Mouse (Mus musculus): Measurements from ENCODE around the gene Tcaf2. TPM values are rescaled to one million over a fixed set of nuclear protein-coding genes. Genes with fewer than 3 reads are reported as not detected.

Tcaf2 gene
- under 1 TPM; 0.68 to 0.84 TPM for total RNA-seq (2021)
- long read RNA-seq, experiment 1, result 0 reads
- long read RNA-seq, experiment 2, result 0 reads

- Histone ChIP-seq H3K4me3 (peak within 1 kb of the TSS; percentile 38), H3K27ac (no peak within 1 kb of the TSS)
- peak; percentile 36 to 64 for DNase-seq (ENCODE audit: extremely low spot score in 1 of 2, low spot score in 2 of 2)
- intact Hi-C loops (cut with DNase I), result no loop called here
- TF ChIP-seq CTCF (IDR thresholded peaks at IDR 0.05), result peak; percentile 80
These were observed at the start of gene Tcaf2 for GRCm38 (mm10) chr6:42644912-42645549. Gene Tcaf2 (minus strand): TSS chr6:42645254.

DNA sequence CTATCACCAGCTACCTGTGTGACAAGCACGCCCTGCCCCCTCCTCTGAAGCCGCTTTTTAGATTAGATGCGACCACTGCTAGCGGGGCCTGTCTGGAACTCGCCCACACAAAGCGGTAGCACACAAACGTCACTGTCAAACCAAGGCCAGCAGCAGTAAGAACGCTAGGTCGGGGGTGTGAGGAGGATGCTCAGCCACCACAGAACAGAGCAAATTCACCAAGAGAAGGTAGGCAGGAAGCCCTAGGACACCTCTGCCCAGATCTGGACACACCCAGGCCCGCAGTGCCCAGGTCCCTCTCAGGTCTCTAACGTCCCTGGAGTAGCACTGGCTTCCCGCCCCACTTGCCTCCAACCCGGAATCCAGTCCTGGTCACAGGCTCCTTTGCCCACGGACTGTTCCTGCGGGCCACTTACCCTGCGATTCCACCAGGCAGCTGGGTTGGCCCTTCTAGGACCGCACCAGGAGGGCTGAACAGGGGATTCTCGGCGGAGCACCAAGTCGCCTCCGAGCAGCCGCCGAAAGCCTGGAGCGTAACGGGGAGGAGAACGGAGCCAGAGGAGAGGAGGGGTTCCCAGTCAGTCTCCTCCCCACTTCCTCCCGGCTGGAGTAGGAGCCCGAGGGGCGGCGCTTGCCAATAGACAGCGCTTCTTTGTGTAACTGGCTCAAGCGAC lies 47.6 kb upstream of the Tcaf2 start:
- Histone ChIP-seq H3K27ac (peak overlapping the region; percentile 90), H3K4me3 (peak overlapping the region; percentile 88)
- DNase-seq (ENCODE audit: extremely low spot score in 1 of 2, low spot score in 2 of 2), result peak; percentile 83

GRCm38 (mm10) chr6:42692154-42692516 lies 47.1 kb upstream of the Tcaf2 start:
- TF ChIP-seq CTCF (IDR thresholded peaks at IDR 0.05), result no peak
- DNase-seq (ENCODE audit: extremely low spot score in 1 of 2, low spot score in 2 of 2), result peak; percentile 75
- intact Hi-C loops (cut with DNase I), result loop anchor here (2.0 kb wide), 1 partner anchor 17 kb away; no protein-coding TSS in a partner anchor
- H3K27ac ChIP-seq, result peak overlapping the region; percentile 90
- H3K4me3 ChIP-seq, result peak overlapping the region; percentile 88

More for the DNA sequence above, 47.6 kb upstream of the Tcaf2 start:
- TF ChIP-seq CTCF (IDR thresholded peaks at IDR 0.05), result no peak
- intact Hi-C loops (cut with DNase I), result loop anchor here (2.0 kb wide), 1 partner anchor 16 kb away; no protein-coding TSS in a partner anchor

GRCm38 (mm10) chr6:42689761-42690160 lies 44.7 kb upstream of the Tcaf2 start:
- Histone ChIP-seq H3K27ac (no peak overlapping the region), H3K4me3 (no peak overlapping the region)
- DNase-seq (ENCODE audit: extremely low spot score in 1 of 2, low spot score in 2 of 2), result no peak
- intact Hi-C loops (cut with DNase I), result no loop called here
- no peak for TF ChIP-seq CTCF (IDR thresholded peaks at IDR 0.05)

DNA sequence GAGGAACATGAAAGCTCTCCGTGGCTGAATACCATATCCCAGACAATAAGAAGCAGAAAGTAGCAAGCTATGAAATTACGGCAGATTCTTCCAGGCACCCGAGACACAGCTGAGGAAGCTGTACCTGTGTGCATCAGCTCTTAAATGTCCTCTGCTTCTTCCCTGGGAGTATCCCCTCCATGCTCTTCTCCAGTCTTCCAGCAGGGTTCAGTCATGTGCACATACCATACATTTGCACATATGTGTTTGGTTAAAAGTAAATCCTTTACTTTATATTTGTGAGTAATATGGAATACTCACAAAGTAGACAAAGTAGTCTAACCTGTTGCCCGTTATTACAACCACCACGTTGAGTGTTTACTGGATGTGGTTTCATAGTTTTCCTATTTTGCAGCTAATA lies 42.9 kb upstream of the Tcaf2 start:
- H3K27ac ChIP-seq, result no peak overlapping the region
- TF ChIP-seq CTCF (IDR thresholded peaks at IDR 0.05), result peak; percentile 29
- intact Hi-C loops (cut with DNase I), result no loop called here
- no peak overlapping the region for H3K4me3 ChIP-seq
- DNase-seq (ENCODE audit: extremely low spot score in 1 of 2, low spot score in 2 of 2), result no peak

DNA sequence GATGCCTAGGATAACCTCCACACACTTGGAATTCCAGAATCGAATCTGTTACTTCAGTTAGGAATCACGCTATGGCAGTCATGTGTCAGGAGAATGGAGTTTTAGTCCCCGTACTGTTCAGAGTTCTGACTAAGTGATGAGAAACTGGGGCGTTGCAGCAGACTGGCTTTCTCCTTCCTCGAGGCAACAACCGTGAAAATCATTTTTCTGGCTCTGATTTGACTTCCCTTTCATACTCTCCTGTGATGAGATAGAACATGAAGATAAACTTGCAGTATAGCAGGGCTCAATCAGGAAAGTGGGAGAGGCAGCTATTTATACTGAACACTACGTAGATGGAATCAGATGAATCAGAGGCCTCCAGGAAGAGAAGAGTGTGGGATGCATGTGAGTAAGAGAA lies 35.0 kb upstream of the Tcaf2 start:
- Histone ChIP-seq H3K4me3 (no peak overlapping the region), H3K27ac (peak overlapping the region; percentile 34; the same call in 1 of the 2 replicates)
- TF ChIP-seq CTCF (IDR thresholded peaks at IDR 0.05), result no peak
- intact Hi-C loops (cut with DNase I), result no loop called here
- no peak for DNase-seq (ENCODE audit: extremely low spot score in 1 of 2, low spot score in 2 of 2)

GRCm38 (mm10) chr6:42676011-42676410 lies 31.0 kb upstream of the Tcaf2 start:
- no peak for TF ChIP-seq CTCF (IDR thresholded peaks at IDR 0.05)
- no peak for DNase-seq (ENCODE audit: extremely low spot score in 1 of 2, low spot score in 2 of 2)
- Histone ChIP-seq H3K4me3 (no peak overlapping the region), H3K27ac (no peak overlapping the region)
- intact Hi-C loops (cut with DNase I), result loop anchor here (10.0 kb wide), 1 partner anchor 401 kb away; no protein-coding TSS in a partner anchor

DNA sequence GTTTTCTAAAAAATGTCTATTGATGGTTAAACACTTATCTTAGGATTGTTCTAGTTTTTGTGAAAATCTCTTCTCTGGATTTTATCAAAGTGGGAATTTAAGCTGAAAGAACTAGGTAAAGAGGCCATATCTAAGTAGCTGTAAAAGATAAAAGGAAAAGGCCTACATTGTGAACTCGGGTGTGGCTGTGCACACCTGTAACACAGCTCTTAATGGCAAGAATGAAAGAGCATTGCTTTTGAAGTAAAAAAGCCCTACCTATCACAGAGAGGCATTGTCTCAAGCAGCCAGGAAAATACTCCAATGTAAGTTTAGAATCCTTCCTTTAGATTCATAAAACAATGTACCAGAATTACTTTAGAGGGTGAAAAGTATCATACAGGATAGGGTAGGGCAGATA lies 26.7 kb upstream of the Tcaf2 start:
- no peak for TF ChIP-seq CTCF (IDR thresholded peaks at IDR 0.05)
- intact Hi-C loops (cut with DNase I), result loop anchor here (10.0 kb wide), 1 partner anchor 397 kb away; no protein-coding TSS in a partner anchor

DNA sequence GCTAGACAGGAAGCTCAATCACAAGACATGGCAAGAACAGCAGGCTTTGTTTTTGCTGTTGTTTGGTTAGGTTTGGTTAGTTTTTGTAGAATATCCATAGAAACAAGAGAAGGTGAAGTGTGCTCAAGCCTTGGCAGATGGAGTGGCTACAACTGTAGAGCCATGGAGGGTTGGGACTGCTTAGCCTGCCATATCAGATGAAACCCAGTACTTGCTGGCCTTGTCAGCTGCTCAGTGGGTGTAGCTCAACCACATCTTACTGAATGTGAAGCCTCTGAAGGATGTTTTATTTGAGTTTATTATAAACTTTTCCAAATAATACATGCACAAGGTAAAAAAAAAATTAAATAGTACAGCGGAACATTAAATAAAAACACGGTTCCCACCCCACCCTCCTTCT lies 22.7 kb upstream of the Tcaf2 start:
- no peak for TF ChIP-seq CTCF (IDR thresholded peaks at IDR 0.05)
- Histone ChIP-seq H3K4me3 (no peak overlapping the region), H3K27ac (no peak overlapping the region)
- intact Hi-C loops (cut with DNase I), result no loop called here
- DNase-seq (ENCODE audit: extremely low spot score in 1 of 2, low spot score in 2 of 2), result no peak

More for the DNA sequence above, 26.7 kb upstream of the Tcaf2 start:
- no peak overlapping the region for H3K4me3 ChIP-seq
- no peak for DNase-seq (ENCODE audit: extremely low spot score in 1 of 2, low spot score in 2 of 2)
- no peak overlapping the region for H3K27ac ChIP-seq

- Histone ChIP-seq H3K27ac (no peak overlapping the region), H3K4me3 (no peak overlapping the region)
- TF ChIP-seq CTCF (IDR thresholded peaks at IDR 0.05), result no peak
- no peak for DNase-seq (ENCODE audit: extremely low spot score in 1 of 2, low spot score in 2 of 2)
- intact Hi-C loops (cut with DNase I), result no loop called here
These were observed 16.7 kb upstream of the Tcaf2 start for GRCm38 (mm10) chr6:42661739-42662138.

- H3K27ac ChIP-seq, result no peak overlapping the region
- intact Hi-C loops (cut with DNase I), result no loop called here
- no peak overlapping the region for H3K4me3 ChIP-seq
- DNase-seq (ENCODE audit: extremely low spot score in 1 of 2, low spot score in 2 of 2), result no peak
- no peak for TF ChIP-seq CTCF (IDR thresholded peaks at IDR 0.05)
These were observed 10.7 kb downstream of the Tcaf2 start for GRCm38 (mm10) chr6:42634393-42634792.

DNA sequence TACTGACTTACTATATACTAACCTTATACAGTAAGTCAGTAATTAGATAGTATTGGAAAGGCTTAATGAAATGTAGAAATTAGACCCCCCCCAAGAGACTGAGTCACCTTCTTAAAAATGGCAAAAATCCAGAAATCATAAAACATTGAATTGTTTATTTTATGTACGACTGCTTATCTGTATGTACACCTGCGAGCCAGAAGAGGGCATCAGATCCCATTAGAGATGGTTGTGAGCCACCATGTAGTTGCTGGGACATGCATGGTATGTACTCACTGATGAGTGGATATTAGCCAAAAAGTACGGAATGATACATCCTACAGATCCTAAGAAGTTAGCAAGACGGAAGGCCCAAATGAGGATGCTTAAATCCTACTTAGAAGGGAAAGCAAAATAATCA lies 13.7 kb downstream of the Tcaf2 start:
- intact Hi-C loops (cut with DNase I), result no loop called here
- Histone ChIP-seq H3K4me3 (no peak overlapping the region), H3K27ac (no peak overlapping the region)
- no peak for DNase-seq (ENCODE audit: extremely low spot score in 1 of 2, low spot score in 2 of 2)
- peak; percentile 30 for TF ChIP-seq CTCF (IDR thresholded peaks at IDR 0.05)
